Mouse (Mus musculus) ES-E14 (cell line): ENCODE measurements at regions not wholly inside any gene's neighbourhood (a gene's known extent, or its start where the extent isn't known, plus 50 kb on each side); places are given as distances from the start of the nearest gene placed in this dataset.

Source experiments
- CHD2 ChIP-seq: IDR thresholded peaks from 2 replicates; pipeline ENCODE4 v1.6.1; 2014; ENCODE audit warnings: mild to moderate bottlenecking, low read depth, low read length, inconsistent platforms
- ZNF384 ChIP-seq: IDR thresholded peaks from 2 replicates; pipeline ENCODE4 v1.6.1; 2012; ENCODE audit warnings: low read depth, low read length, inconsistent platforms

GRCm38 (mm10) chr4:93879351-93879872 lies 544.1 kb upstream of the Tusc1 start:
- TF ChIP-seq CHD2 (no peak), ZNF384 (no peak)
